Mouse (Mus musculus): Measurements from ENCODE around the gene Cox6b2. TPM values are rescaled to one million over a fixed set of nuclear protein-coding genes. Genes with fewer than 3 reads are reported as not detected.

Cox6b2 gene
- polyA plus RNA-seq, 1 experiment from 2014 or later: 64.1 TPM

GRCm38 (mm10) chr7:4739544-4740275, 13.2 kb downstream of the Cox6b2 start, which contains the start of gene Kmt5c:
TSS of gene Kmt5c (plus strand) at chr7:4740115.
- no peaks in the 10 kb centered on the region for H3K27me3 ChIP-seq
- H3K27ac ChIP-seq: peak within 1 kb of the TSS; percentile 78
- peak within 1 kb of the TSS; percentile 81 for H3K9ac ChIP-seq
- H3K4me1 ChIP-seq: peaks cover 33% of the 10 kb centered on the region
- H3K9me3 ChIP-seq: no peaks in the 10 kb centered on the region
- peak within 1 kb of the TSS; percentile 79 for H3K4me3 ChIP-seq
- WGBS: under 1% methylated on average over 38 of the region's 44 CpGs
- peak within 1 kb of the TSS; percentile 75 for H3K4me2 ChIP-seq
- peaks cover 5% of the 10 kb centered on the region; the same call in 1 of the 2 replicates for H3K36me3 ChIP-seq
- peak; percentile 97 for ATAC-seq (ENCODE audit: borderline replicate concordance, extremely low read depth, low FRiP score, low TSS enrichment)

DNA sequence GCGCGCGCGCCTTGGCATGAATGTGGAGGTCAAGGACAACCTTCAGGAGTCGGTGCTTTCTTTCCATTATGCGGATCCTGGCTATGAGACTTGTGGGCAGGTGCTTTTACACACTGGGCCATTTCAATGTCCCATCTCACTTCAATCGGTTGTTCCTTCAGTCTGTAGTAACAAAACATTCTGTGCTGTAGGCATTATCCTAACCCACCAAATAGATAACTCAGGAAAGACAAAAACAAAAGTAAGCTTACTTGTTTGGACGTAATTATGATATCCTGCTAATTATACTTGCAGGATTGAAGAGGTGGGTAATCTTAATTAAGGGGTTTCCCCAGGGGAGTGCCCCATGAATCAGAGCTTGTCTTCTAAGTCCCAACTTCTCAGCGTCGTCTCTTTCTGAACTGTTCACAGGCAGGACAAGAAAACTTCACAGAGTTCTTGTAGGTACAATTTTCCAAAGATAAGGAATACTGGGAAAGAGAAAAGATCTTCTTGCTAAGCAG, 13.8 kb downstream of the Cox6b2 start:
- no peaks in the 10 kb centered on the region; the same call in 1 of the 2 replicates for H3K36me3 ChIP-seq
- H3K4me1 ChIP-seq: peaks cover 33% of the 10 kb centered on the region
- peak overlapping the region; percentile 51 for H3K4me2 ChIP-seq
- peak overlapping the region; percentile 37 for H3K27ac ChIP-seq
- WGBS: 54% methylated on average over 10 of the region's 10 CpGs
- no peaks in the 10 kb centered on the region for H3K9me3 ChIP-seq
- ATAC-seq (ENCODE audit: borderline replicate concordance, extremely low read depth, low FRiP score, low TSS enrichment): no peak
- H3K9ac ChIP-seq: 0 out of 2 replicates have a peak overlapping the region, but pooled peaks have one; percentile 0
- peak overlapping the region; percentile 39 for H3K4me3 ChIP-seq
- no peaks in the 10 kb centered on the region for H3K27me3 ChIP-seq

GRCm38 (mm10) chr7:4732968-4733392, 19.9 kb downstream of the Cox6b2 start:
- no peak for ATAC-seq (ENCODE audit: borderline replicate concordance, extremely low read depth, low FRiP score, low TSS enrichment)

DNA sequence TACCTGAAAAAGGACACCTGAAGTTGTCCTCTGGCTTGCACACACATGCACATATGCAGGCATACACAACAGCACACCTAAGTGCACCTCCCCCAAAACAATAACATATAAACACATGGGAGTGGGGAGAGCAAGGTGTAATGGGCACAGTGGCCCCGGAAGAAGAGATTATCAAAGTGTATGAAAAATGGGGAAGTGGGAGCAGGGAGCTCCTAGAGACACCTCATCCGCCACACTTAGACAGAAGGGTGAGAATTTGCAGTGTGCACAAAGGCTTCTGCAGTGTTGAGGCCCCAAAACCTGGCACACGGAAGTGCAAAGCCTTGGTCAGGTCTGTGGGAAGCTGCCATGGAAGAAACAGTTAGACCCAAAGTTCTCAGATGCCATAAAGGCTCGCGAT, 21.8 kb downstream of the Cox6b2 start:
- no peak for ATAC-seq (ENCODE audit: borderline replicate concordance, extremely low read depth, low FRiP score, low TSS enrichment)
- Histone ChIP-seq H3K9me3 (no peaks in the 10 kb centered on the region), H3K36me3 (no peaks in the 10 kb centered on the region), H3K27me3 (0 out of 2 replicates have a peak, but pooled peaks cover 2% of the 10 kb centered on the region), H3K4me1 (no peaks in the 10 kb centered on the region), H3K27ac (no peak overlapping the region), H3K4me2 (no peak overlapping the region), H3K4me3 (no peak overlapping the region), H3K9ac (no peak overlapping the region)
- WGBS: 79% methylated on average over 5 of the region's 5 CpGs

More at GRCm38 (mm10) chr7:4732968-4733392, 19.9 kb downstream of the Cox6b2 start:
- Histone ChIP-seq H3K27ac (no peak overlapping the region), H3K4me1 (no peaks in the 10 kb centered on the region), H3K27me3 (0 out of 2 replicates have a peak, but pooled peaks cover 2% of the 10 kb centered on the region), H3K36me3 (no peaks in the 10 kb centered on the region), H3K9ac (no peak overlapping the region), H3K4me2 (no peak overlapping the region), H3K4me3 (no peak overlapping the region), H3K9me3 (no peaks in the 10 kb centered on the region)
- WGBS: 49% methylated on average over 6 of the region's 6 CpGs

GRCm38 (mm10) chr7:4725169-4725568, 27.7 kb downstream of the Cox6b2 start, which contains the start of gene Tmem150b:
TSS of gene Tmem150b (minus strand) at chr7:4725249.
- H3K4me2 ChIP-seq: no peak within 1 kb of the TSS
- H3K27me3 ChIP-seq: no peaks in the 10 kb centered on the region
- H3K4me1 ChIP-seq: no peaks in the 10 kb centered on the region
- no peak within 1 kb of the TSS for H3K27ac ChIP-seq
- no peaks in the 10 kb centered on the region for H3K9me3 ChIP-seq
- 59% methylated on average over 7 of the region's 7 CpGs for WGBS
- no peak within 1 kb of the TSS for H3K4me3 ChIP-seq
- ATAC-seq (ENCODE audit: borderline replicate concordance, extremely low read depth, low FRiP score, low TSS enrichment): no peak
- H3K36me3 ChIP-seq: no peaks in the 10 kb centered on the region
- no peak within 1 kb of the TSS for H3K9ac ChIP-seq

DNA sequence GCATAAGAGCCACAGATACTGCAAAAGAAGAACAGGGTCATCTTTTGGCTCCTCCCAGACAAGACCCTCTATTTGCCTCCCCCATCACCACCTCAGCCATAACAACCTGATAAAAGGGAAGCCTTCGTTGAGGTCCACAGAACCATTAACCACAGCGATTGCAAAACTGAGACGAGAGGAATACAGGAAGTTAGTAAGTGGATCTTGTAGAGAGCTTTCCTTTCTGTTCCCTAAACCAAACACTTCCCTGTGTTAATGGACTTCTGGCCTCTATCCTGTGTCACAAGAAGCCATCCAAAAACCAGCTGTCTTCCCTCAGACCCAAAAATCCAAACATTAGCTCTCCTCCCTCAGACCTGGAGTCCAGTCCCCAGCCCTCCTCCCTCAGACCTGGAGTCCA, 28.5 kb downstream of the Cox6b2 start:
- Histone ChIP-seq H3K27me3 (no peaks in the 10 kb centered on the region), H3K9ac (no peak overlapping the region), H3K36me3 (no peaks in the 10 kb centered on the region), H3K4me1 (no peaks in the 10 kb centered on the region), H3K9me3 (no peaks in the 10 kb centered on the region), H3K27ac (no peak overlapping the region), H3K4me2 (no peak overlapping the region), H3K4me3 (no peak overlapping the region)
- ATAC-seq (ENCODE audit: borderline replicate concordance, extremely low read depth, low FRiP score, low TSS enrichment): no peak
- 24% methylated on average over 3 of the region's 3 CpGs for WGBS

- H3K9ac ChIP-seq: no peak overlapping the region
- H3K27ac ChIP-seq: no peak overlapping the region
- H3K9me3 ChIP-seq: no peaks in the 10 kb centered on the region
- no peaks in the 10 kb centered on the region for H3K27me3 ChIP-seq
- peak; percentile 42; the same call in 1 of the 2 replicates for ATAC-seq (ENCODE audit: borderline replicate concordance, extremely low read depth, low FRiP score, low TSS enrichment)
- peak overlapping the region; percentile 54 for H3K4me2 ChIP-seq
- H3K36me3 ChIP-seq: no peaks in the 10 kb centered on the region
- no peaks in the 10 kb centered on the region for H3K4me1 ChIP-seq
- WGBS: 41% methylated on average over 12 of the region's 12 CpGs
- H3K4me3 ChIP-seq: peak overlapping the region; percentile 31
These were observed 29.4 kb downstream of the Cox6b2 start for GRCm38 (mm10) chr7:4723508-4723907.

- WGBS: 87% methylated on average over 3 of the region's 3 CpGs
- H3K9me3 ChIP-seq: no peaks in the 10 kb centered on the region
- ATAC-seq (ENCODE audit: borderline replicate concordance, extremely low read depth, low FRiP score, low TSS enrichment): no peak
These were observed 33.6 kb downstream of the Cox6b2 start for GRCm38 (mm10) chr7:4719276-4719675.

GRCm38 (mm10) chr7:4716955-4717354, 35.9 kb downstream of the Cox6b2 start:
- 63% methylated on average over 6 of the region's 6 CpGs for WGBS

More at GRCm38 (mm10) chr7:4719276-4719675, 33.6 kb downstream of the Cox6b2 start:
- Histone ChIP-seq H3K27ac (no peak overlapping the region), H3K4me3 (no peak overlapping the region), H3K4me1 (no peaks in the 10 kb centered on the region), H3K9ac (no peak overlapping the region), H3K36me3 (peaks cover 6% of the 10 kb centered on the region; the same call in 1 of the 2 replicates), H3K27me3 (no peaks in the 10 kb centered on the region), H3K4me2 (no peak overlapping the region)

GRCm38 (mm10) chr7:4712594-4712993, 40.3 kb downstream of the Cox6b2 start:
- WGBS: 81% methylated on average over 3 of the region's 3 CpGs
- ATAC-seq (ENCODE audit: borderline replicate concordance, extremely low read depth, low FRiP score, low TSS enrichment): no peak
- H3K27me3 ChIP-seq: no peaks in the 10 kb centered on the region
- H3K27ac ChIP-seq: no peak overlapping the region
- H3K9me3 ChIP-seq: no peaks in the 10 kb centered on the region
- no peak overlapping the region for H3K9ac ChIP-seq
- H3K36me3 ChIP-seq: peaks cover 41% of the 10 kb centered on the region
- H3K4me3 ChIP-seq: no peak overlapping the region
- no peaks in the 10 kb centered on the region for H3K4me1 ChIP-seq
- H3K4me2 ChIP-seq: no peak overlapping the region

More at GRCm38 (mm10) chr7:4716955-4717354, 35.9 kb downstream of the Cox6b2 start:
- no peaks in the 10 kb centered on the region for H3K4me1 ChIP-seq
- no peak overlapping the region for H3K9ac ChIP-seq
- no peak overlapping the region for H3K4me2 ChIP-seq
- no peak overlapping the region for H3K4me3 ChIP-seq
- no peaks in the 10 kb centered on the region for H3K9me3 ChIP-seq
- no peak for ATAC-seq (ENCODE audit: borderline replicate concordance, extremely low read depth, low FRiP score, low TSS enrichment)
- H3K27me3 ChIP-seq: no peaks in the 10 kb centered on the region
- no peak overlapping the region for H3K27ac ChIP-seq
- peaks cover 13% of the 10 kb centered on the region for H3K36me3 ChIP-seq

GRCm38 (mm10) chr7:4705098-4705497, 47.8 kb downstream of the Cox6b2 start:
- Histone ChIP-seq H3K27ac (no peak overlapping the region), H3K36me3 (peaks cover 41% of the 10 kb centered on the region), H3K27me3 (no peaks in the 10 kb centered on the region), H3K4me3 (no peak overlapping the region), H3K4me2 (no peak overlapping the region), H3K9me3 (no peaks in the 10 kb centered on the region), H3K4me1 (no peaks in the 10 kb centered on the region), H3K9ac (no peak overlapping the region)
- 51% methylated on average over 18 of the region's 18 CpGs for WGBS
- ATAC-seq (ENCODE audit: borderline replicate concordance, extremely low read depth, low FRiP score, low TSS enrichment): no peak

DNA sequence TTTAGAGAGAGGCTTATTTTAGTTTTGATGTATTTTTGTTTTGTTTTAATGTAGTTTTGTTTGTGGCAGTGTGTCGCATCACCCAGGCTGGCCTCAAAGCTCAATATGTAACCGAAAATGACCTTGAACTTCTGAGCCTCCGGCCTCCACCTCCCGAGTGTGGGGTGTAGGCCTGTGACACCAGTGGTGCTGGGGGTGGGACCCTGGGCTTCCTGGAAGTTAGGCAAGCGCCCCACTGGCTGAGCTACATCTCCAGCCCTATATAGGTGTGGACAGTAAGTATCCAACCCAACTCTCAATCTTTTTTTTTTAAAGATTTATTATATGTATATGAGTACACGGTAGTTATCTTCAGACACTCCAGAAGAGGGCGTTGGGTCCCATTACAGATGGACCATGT, 49.7 kb downstream of the Cox6b2 start:
- Histone ChIP-seq H3K27me3 (no peaks in the 10 kb centered on the region), H3K4me1 (no peaks in the 10 kb centered on the region), H3K4me3 (no peak overlapping the region), H3K4me2 (no peak overlapping the region), H3K36me3 (peaks cover 42% of the 10 kb centered on the region), H3K9me3 (no peaks in the 10 kb centered on the region), H3K27ac (no peak overlapping the region), H3K9ac (no peak overlapping the region)
- ATAC-seq (ENCODE audit: borderline replicate concordance, extremely low read depth, low FRiP score, low TSS enrichment): no peak
- 89% methylated on average over 7 of the region's 7 CpGs for WGBS

Data from lung, embryonic 15.5 days (tissue).